In the genomic region with DNA sequence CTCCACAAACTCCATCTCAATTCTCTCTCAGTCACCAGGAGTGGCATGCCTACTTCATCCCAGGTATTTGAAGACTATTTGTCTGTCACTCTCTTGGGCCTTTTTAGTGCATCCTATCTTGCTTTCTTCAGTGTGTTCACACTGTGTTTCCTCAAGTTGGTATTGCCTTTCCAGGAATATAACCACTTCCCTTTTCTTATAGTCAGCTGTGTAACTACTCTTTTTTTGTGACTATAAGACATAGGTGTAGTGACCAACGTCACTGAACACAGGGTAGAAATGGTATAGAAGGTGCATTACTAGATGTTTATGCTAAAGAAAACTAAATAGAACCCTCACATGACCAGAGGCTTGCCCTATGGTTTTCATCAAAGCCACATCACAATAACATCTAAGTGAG, we compare ENCODE assay signal across 27 mouse cellular contexts. TPM values are rescaled to one million over a fixed set of nuclear protein-coding genes. Genes with fewer than 3 reads are reported as not detected.
DNase-seq lines count a peak whose midpoint lies in the region; ATAC-seq lines count a peak whose summit lies in the region.
"Had no signal": no experiment of that assay in that cellular context is flagged by ENCODE, and none has a peak within 500 bp of the region (broad histone marks: within the 10 kb centered on the region; RNA-seq: fewer than 3 reads in every experiment).

No protein-coding gene starts in this region.

- peak; percentile 53 to 62; a peak in 3 of 4 replicates for ATAC-seq in hematopoietic stem cell, adult 5-6 weeks (replicated peaks in 1 of 2; ENCODE audit: insufficient read depth in 1 of 2, low FRiP score in 2 of 2, low TSS enrichment in 1 of 2, low read depth in 1 of 2, poor library complexity in 2 of 2, severe bottlenecking in 2 of 2)
- ATAC-seq: forebrain, embryonic 15.5 days; hindbrain, postnatal 0 days; inflammation-experienced regulatory T-cells, adult 6 months; Patski had no signal

- no peaks in the 10 kb centered on the region for H3K36me3 ChIP-seq in splenic B cell, adult 2 months (ENCODE audit: control insufficient read depth, insufficient read depth, low read length, poor library complexity, severe bottlenecking)
- H3K36me3 ChIP-seq: embryonic facial prominence, embryonic 10.5 days; embryonic facial prominence, embryonic 13.5 days; forebrain, embryonic 12.5 days; forebrain, embryonic 15.5 days had no signal

- peak; percentile 11 for DNase-seq in 416B (ENCODE audit: low read depth)
- peak; percentile 5 for DNase-seq in MEL-GATA-1-ER (ENCODE audit: extremely low read depth, low read depth)
- DNase-seq in splenic B cell, adult 2 months (ENCODE audit: low read depth, low spot score): peak; percentile 5
- no peak for DNase-seq in layer of hippocampus, adult 8-10 months (ENCODE audit: low spot score in 2 of 2)
- no peak for DNase-seq in lung, postnatal 10 days
- DNase-seq: adrenal gland, postnatal 10 days; adrenal gland, postnatal 36 days; cerebellum, adult 18-20 months; cerebellum, adult 9-10 months; cerebellum, postnatal 14 days; embryo, embryonic 11 days; gastrocnemius, postnatal 10 days; gastrocnemius, postnatal 36 days; heart, adult 11 months; heart, postnatal 36 days had no signal

- no peaks in the 10 kb centered on the region for H3K27me3 ChIP-seq in splenic B cell, adult 2 months (ENCODE audit: control insufficient read depth, insufficient read depth, low read length, poor library complexity, severe bottlenecking)
- H3K27me3 ChIP-seq: embryonic facial prominence, embryonic 13.5 days; forebrain, embryonic 12.5 days; forebrain, embryonic 15.5 days had no signal

RNA-seq across cellular contexts. Expression of a gene that starts 11.7 kb away (rescaled TPM):
- 1.8 and 5.0 TPM in 2 replicates for total RNA-seq in hematopoietic stem cell, adult 5-6 weeks (2017)
- total RNA-seq in layer of hippocampus, adult 8-10 months (2022): under 1 TPM in 2 of 4 experiments, not detected in 2; 0.36 to 0.45 TPM
- total RNA-seq: adrenal gland, adult 18-20 months; adrenal gland, postnatal 36 days; gastrocnemius, adult 18-20 months; gastrocnemius, postnatal 36 days; heart, adult 8-10 months; heart, postnatal 36 days had no signal

RNA-seq across cellular contexts. Expression of a gene that starts 18.2 kb away (rescaled TPM):
- not detected in 2 replicates for total RNA-seq in hematopoietic stem cell, adult 5-6 weeks (2017)
- total RNA-seq in layer of hippocampus, adult 8-10 months (2022): under 1 TPM in 1 of 4 experiments, not detected in 3; 0.21 TPM
- total RNA-seq: ES-E14; heart, postnatal 36 days had no signal

RNA-seq across cellular contexts. Expression of a gene that starts 39.8 kb away (rescaled TPM):
- 0.15 and 0.25 TPM in 2 replicates for total RNA-seq in hematopoietic stem cell, adult 5-6 weeks (2017)
- total RNA-seq in layer of hippocampus, adult 8-10 months (2022): under 1 TPM in 1 of 4 experiments, not detected in 3; 0.21 TPM
- total RNA-seq: ES-E14; gastrocnemius, postnatal 36 days; heart, adult 8-10 months; heart, postnatal 36 days; hindbrain, postnatal 0 days had no signal

Comparison
In these comparisons a context has a peak if more than half of its experiments do, and no peak if none do; other contexts are left out.
1. DNase-seq: peak in 416B (single experiment), MEL-GATA-1-ER (single experiment) and splenic B cell, adult 2 months (single experiment); none in layer of hippocampus, adult 8-10 months (0 of 2) and lung, postnatal 10 days (single experiment).